Mouse (Mus musculus): ENCODE results near the gene Clcn1.

Clcn1 gene

DNA sequence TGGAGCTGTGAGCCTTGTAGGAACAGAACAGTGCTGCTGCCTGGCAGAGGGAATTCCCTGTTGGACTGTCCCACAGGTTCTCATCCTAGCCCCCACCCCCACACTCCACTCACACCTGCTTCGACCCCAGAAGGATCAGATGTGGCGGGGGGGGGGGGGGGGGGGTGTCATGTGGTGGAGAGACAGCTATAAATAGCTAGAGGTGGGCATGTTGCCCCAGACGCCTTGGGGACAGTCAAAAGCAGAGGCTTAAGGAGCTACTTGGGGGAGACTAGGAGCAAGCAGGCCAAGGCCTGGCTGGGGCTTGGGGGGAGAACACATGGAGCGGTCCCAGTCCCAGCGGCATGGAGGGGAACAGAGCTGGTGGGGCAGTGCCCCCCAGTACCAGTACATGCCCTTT, at the start of gene Clcn1:
TSS of gene Clcn1 (plus strand) at position 238 of the 400 bp plus-strand sequence.
- no peak for DNase-seq (ENCODE audit: low spot score in 2 of 2)

GRCm38 (mm10) chr6:42237276-42237805, 49.1 kb upstream of the Clcn1 start:
- DNase-seq (ENCODE audit: low spot score in 2 of 2), result no peak

DNA sequence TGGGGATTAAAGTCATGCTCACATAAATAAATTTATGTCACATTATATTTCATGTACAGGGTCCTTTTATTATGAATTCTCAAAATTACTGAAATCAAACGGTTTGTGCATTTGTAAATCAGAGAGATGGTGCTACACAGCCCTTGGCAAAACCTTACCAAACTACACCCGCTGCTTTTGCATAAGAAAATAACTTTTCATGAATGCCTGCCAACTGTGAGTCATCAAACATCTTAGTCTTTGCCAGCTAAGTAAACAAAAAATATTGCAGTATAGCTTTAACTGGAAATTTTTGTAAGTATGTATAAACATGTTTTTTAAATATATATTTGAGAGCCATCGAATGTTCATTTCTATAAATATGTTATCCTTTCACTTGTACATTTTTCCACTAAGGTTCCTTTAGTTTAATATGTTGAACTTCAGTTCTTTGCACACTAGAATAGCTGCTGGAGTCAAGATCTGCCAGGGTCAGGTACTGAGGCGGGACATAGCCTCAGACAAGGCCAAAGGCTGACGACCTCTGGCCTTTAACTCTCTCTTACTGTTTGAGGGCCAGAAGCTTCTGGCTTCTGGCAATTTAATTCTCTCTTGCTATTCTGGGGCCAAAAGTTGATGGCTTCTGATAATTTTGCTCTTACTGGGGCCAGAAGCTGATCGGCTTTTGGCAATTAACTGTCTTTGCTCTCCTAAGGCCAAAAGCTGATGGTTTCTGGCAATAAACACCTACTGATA, 45.0 kb upstream of the Clcn1 start:
- no peak for DNase-seq (ENCODE audit: low spot score in 2 of 2)

GRCm38 (mm10) chr6:42245711-42246353, 40.7 kb upstream of the Clcn1 start, which contains the start of gene Gstk1:
TSS of gene Gstk1 (plus strand) at chr6:42245935.
- DNase-seq (ENCODE audit: low spot score in 2 of 2), result peak; percentile 46 to 84

DNA sequence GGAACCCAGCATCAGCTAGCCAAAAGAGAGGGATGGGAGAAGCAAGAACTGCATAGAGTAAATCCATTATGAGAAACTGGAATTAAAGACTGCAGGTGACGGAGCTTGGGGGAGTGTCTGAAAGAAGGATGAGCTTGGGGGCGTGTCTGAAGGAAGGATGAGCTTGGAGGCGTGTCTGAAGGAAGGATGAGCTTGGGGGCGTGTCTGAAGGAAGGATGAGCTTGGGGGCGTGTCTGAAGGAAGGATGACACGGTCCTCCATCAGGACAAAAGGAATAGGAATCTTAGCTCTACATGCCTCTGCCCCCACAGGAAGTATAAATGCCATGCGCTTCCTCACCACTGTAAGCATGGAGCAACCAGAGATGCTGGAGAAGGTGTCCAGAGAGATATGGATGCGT, 39.3 kb upstream of the Clcn1 start:
- peak in 1 of 2 experiments; percentile 29 for DNase-seq (ENCODE audit: low spot score in 2 of 2)

DNA sequence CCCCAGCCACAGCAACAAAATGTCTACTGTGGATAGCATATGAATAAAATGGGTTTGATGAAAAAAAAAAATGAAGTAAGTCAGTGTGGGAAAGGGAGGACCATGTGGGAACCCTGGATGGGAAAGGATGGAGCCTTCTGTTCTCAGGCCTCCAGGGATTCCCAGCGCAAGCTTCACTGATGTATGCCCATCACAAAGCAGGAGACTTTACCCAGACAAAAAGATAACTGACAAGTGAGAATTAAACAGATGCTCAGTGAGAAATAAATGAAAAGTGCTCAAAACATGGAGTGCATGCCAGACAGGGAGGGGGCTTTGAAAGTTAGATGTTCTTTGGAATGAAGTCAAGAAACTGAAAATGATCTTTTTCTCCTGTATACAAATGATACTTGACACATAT, 38.5 kb upstream of the Clcn1 start:
- DNase-seq (ENCODE audit: low spot score in 2 of 2), result no peak

- no peak for DNase-seq (ENCODE audit: low spot score in 2 of 2)
These were observed 34.7 kb upstream of the Clcn1 start for GRCm38 (mm10) chr6:42251791-42252190.

DNA sequence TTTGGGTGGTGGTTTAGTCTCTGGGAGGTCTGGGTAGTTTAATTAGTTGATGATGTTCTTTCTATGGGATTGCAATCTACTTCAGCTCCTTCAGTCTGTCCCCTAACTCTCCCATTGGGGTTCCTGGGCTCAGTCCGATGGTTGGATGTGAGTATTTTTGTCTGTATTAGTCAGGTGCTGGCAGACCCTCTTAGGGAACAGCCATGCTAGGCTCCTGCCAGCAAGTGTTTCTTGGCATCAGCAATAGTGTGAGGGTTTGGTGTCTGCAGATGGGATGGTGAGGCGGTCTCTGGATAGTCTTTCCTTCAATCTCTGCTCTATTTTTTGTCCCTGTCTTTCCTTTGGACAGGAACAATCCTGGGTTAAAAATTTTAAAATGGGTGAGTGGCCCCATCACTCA, 33.4 kb upstream of the Clcn1 start:
- no peak for DNase-seq (ENCODE audit: low spot score in 2 of 2)

DNA sequence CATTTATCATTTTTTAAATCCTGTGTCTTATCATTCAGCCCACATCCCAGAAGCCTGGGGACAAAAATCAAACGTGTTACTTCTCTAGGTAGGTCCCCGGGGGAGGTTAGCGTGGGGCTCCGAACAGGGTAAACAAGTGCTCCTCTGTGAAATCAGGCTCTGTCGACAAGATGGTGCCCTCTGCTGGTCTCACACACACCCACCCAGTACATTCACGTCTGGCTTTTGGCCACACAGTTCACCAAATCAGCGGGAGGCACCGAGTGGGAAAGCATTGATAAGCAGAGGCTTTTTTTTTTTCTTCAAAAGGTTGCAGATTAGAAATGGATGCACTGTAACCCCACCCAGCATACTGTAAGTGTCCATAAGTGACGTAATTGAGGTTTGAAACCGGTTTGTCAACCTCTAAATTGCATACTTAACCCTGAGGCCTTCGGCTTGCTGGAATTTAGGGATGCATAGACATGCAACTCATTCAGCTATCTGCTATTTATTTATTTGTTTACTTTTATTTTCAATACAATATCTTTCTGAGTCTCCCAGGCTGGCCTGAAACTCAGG, 29.1 kb upstream of the Clcn1 start:
- DNase-seq (ENCODE audit: low spot score in 2 of 2), result peak; percentile 34 to 74

DNA sequence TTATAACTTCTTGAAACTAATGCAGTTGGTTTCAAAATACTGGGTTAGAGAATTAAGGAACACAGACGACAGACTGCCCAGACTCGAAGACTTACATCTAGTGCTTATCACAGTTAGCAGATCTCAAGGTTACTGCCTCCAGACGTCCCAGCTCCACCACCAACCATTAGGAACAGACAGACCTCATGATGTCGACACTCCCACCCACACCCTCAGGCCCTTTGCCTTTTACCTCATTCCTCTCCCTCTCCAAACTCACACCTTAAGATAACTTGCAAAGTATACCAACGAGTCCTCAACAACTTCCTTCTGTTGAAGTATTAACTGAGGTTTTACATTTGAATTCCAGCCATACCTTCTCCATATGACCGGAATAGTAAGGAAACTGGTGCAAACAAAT, 26.1 kb upstream of the Clcn1 start:
- DNase-seq (ENCODE audit: low spot score in 2 of 2), result no peak

DNA sequence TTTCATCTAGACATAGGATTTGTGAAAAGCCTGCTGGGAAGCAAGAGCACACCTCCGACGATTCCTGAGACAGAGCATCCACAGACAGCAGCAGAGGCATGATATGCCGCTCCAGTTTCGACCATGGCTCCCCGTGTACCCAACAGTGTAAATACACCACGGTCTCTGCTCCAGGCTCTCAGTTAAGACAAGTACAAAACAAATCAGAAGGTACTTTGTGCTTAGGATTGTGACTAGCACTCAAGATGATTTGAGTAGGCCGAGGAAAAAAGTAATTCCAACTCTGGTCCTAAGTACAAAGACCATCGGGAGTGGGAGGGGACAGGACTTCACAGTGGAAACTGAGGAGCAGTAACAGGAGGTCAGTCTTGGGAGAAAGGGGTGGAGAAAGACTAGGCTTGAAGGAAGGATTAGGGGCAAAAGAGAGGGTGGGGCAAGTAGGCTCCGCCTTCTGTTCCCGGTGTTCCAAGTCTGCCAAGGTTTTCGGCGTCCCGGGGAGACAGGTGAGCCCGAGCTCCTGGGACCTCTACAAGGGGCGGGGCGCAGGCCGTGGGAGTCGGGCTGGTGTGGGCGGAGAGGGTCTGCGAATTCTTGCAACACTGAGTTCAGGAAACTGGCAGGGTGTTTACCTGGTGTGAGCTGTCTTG, 24.8 kb upstream of the Clcn1 start, which contains the start of gene Tmem139:
TSS of gene Tmem139 (plus strand) at position 447 of the 647 bp plus-strand sequence.
- no peak for DNase-seq (ENCODE audit: low spot score in 2 of 2)

DNA sequence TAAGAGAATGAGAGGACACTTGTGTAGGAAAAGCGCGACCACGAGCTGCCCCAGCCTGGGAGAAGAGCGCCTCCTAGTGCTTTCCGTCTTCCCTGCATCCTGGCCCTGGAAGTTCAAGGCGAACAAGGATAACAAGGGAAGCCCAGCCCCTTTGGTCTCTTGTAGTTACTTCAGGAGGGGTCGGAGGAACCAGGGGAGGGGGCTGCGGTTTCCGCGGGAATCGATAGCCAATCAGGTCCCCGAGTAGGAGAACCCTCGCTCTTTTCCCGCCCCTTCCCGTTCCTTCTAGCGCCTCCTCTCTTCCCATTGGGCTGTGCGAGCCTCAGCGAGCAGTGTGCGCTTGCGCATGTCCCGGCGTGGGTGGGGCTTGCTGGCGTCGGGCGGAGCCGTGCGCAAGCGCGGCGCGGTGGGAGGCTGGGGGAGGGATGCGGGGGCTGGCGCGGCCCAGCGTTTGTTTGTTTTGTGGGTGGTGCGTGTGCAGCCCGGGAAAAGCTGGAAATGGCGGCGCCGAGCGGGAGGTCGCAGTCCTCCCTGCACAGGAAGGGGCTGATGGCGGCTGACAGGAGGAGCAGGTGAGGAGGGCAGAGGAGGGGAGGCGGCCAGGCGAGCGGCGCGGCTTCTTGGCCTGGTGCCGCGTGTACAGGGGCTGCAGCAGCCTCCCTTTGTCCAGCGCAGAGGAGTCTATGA, 21.7 kb upstream of the Clcn1 start, which contains the start of gene Casp2:
TSS of gene Casp2 (plus strand) at position 360 of the 687 bp plus-strand sequence.
- DNase-seq (ENCODE audit: low spot score in 2 of 2), result peak; percentile 95 to 98

GRCm38 (mm10) chr6:42265391-42266330, 20.8 kb upstream of the Clcn1 start:
- DNase-seq (ENCODE audit: low spot score in 2 of 2), result peak; percentile 28 to 32

DNA sequence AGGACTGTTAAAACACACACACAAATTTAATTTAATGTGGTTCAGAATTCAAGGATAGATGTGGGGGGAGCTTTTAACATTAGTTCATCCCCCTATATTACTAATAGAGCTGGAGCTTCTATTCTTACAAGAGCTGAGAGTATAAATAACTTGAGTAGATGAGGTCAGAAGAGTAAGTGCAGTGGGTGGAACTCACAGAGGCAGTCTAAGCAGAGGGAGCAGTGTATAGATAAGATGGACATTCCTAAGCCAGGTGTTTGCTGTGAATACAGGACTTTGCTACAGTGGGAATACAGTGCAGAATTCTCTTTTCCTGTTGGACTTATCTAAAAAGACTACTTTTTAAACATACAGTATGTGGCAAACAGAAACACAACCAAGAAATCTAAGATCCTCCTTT, 15.7 kb upstream of the Clcn1 start:
- no peak for DNase-seq (ENCODE audit: low spot score in 2 of 2)

- no peak for DNase-seq (ENCODE audit: low spot score in 2 of 2)
These were observed 10.3 kb upstream of the Clcn1 start for GRCm38 (mm10) chr6:42276151-42276550.

GRCm38 (mm10) chr6:42282865-42283528, 3.5 kb upstream of the Clcn1 start:
- no peak for DNase-seq (ENCODE audit: low spot score in 2 of 2)

- no peak for DNase-seq (ENCODE audit: low spot score in 2 of 2)
These were observed 1.1 kb downstream of the Clcn1 start for GRCm38 (mm10) chr6:42287562-42287961.

- DNase-seq (ENCODE audit: low spot score in 2 of 2), result peak in 1 of 2 experiments; percentile 46
These were observed 6.8 kb downstream of the Clcn1 start for GRCm38 (mm10) chr6:42293327-42293726.

DNA sequence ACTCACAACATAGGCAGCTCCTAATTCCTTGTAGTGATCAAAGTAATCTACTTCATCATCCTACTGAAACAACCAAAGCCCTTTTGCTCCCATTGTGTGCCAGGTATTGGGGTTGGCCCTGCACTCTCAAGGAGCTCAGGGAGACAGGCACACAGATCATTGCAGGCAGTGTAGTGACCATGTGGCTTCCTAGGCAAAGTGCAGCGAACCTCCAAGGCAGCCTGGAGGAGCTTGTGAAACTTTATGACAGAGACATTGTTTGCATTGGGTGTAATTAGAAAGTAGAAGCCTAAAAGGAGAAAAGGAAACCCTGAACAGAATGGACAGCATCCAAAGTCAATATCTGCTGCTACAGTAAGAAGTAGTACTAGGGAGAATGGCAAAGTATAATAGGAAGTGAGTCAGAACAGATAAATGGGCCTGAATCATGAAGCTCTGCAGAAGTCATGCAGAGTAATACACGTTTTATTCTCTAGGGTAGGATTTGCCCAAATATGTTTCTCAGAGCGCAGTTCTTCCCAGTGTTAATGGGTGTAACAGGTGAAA, 9.1 kb downstream of the Clcn1 start:
- DNase-seq (ENCODE audit: low spot score in 2 of 2), result no peak
